Mouse (Mus musculus): Measurements from ENCODE around the gene Fam198b.
"Not testable (repeated sequence)": the region's sequence is repeated elsewhere in the genome, so short reads cannot be mapped to it uniquely, and the experiment has no call there.

Fam198b gene

GRCm38 (mm10) chr3:79925950-79926697 lies 41.8 kb downstream of the Fam198b start:
- DNase-seq (ENCODE audit: low read depth, low spot score), result peak; percentile 56

GRCm38 (mm10) chr3:79927050-79927449 lies 42.7 kb downstream of the Fam198b start:
- DNase-seq (ENCODE audit: low read depth, low spot score), result no peak

GRCm38 (mm10) chr3:79928409-79928808 lies 44.1 kb downstream of the Fam198b start:
- no peak for DNase-seq (ENCODE audit: low read depth, low spot score)

- DNase-seq (ENCODE audit: low read depth, low spot score), result no peak
Measured at GRCm38 (mm10) chr3:79930141-79930744, 45.9 kb downstream of the Fam198b start.

- DNase-seq (ENCODE audit: low read depth, low spot score), result no peak
Measured at GRCm38 (mm10) chr3:79936213-79936612, 51.9 kb downstream of the Fam198b start.

- DNase-seq (ENCODE audit: low read depth, low spot score), result no peak
Measured at GRCm38 (mm10) chr3:79936730-79937447, 52.6 kb downstream of the Fam198b start.

GRCm38 (mm10) chr3:79947736-79948135 lies 63.4 kb downstream of the Fam198b start:
- no peak for DNase-seq (ENCODE audit: low read depth, low spot score)

GRCm38 (mm10) chr3:79948151-79948550 lies 63.8 kb downstream of the Fam198b start:
- DNase-seq (ENCODE audit: low read depth, low spot score), result no peak

- DNase-seq (ENCODE audit: low read depth, low spot score), result no peak
Measured at GRCm38 (mm10) chr3:79953164-79953759, 68.9 kb downstream of the Fam198b start.

- no peak for DNase-seq (ENCODE audit: low read depth, low spot score)
Measured at GRCm38 (mm10) chr3:79955262-79955661, 70.9 kb downstream of the Fam198b start.

- no peak for DNase-seq (ENCODE audit: low read depth, low spot score)
Measured at GRCm38 (mm10) chr3:79956792-79957191, 72.5 kb downstream of the Fam198b start.

- no peak for DNase-seq (ENCODE audit: low read depth, low spot score)
Measured at GRCm38 (mm10) chr3:79957752-79958151, 73.4 kb downstream of the Fam198b start.

- DNase-seq (ENCODE audit: low read depth, low spot score), result peak; percentile 40
Measured at GRCm38 (mm10) chr3:79966709-79967108, 82.4 kb downstream of the Fam198b start.

- peak; percentile 92 for DNase-seq (ENCODE audit: low read depth, low spot score)
Measured at GRCm38 (mm10) chr3:79967346-79967745, 83.0 kb downstream of the Fam198b start.

GRCm38 (mm10) chr3:79968426-79968825 lies 84.1 kb downstream of the Fam198b start:
- no peak for DNase-seq (ENCODE audit: low read depth, low spot score)

GRCm38 (mm10) chr3:79969536-79969935 lies 85.2 kb downstream of the Fam198b start:
- DNase-seq (ENCODE audit: low read depth, low spot score), result not testable (repeated sequence)

- DNase-seq (ENCODE audit: low read depth, low spot score), result no peak
Measured at GRCm38 (mm10) chr3:79970070-79970469, 85.7 kb downstream of the Fam198b start.

- DNase-seq (ENCODE audit: low read depth, low spot score), result no peak
Measured at GRCm38 (mm10) chr3:79970498-79970897, 86.2 kb downstream of the Fam198b start.

- no peak for DNase-seq (ENCODE audit: low read depth, low spot score)
Measured at GRCm38 (mm10) chr3:79971542-79971941, 87.2 kb downstream of the Fam198b start.

GRCm38 (mm10) chr3:79976786-79977185 lies 92.5 kb downstream of the Fam198b start:
- no peak for DNase-seq (ENCODE audit: low read depth, low spot score)

- no peak for DNase-seq (ENCODE audit: low read depth, low spot score)
Measured at GRCm38 (mm10) chr3:79977656-79978450, 93.5 kb downstream of the Fam198b start.

Measured in R1 (cell line).